7 mouse cellular contexts compared by ENCODE assay signal in the genomic region with DNA sequence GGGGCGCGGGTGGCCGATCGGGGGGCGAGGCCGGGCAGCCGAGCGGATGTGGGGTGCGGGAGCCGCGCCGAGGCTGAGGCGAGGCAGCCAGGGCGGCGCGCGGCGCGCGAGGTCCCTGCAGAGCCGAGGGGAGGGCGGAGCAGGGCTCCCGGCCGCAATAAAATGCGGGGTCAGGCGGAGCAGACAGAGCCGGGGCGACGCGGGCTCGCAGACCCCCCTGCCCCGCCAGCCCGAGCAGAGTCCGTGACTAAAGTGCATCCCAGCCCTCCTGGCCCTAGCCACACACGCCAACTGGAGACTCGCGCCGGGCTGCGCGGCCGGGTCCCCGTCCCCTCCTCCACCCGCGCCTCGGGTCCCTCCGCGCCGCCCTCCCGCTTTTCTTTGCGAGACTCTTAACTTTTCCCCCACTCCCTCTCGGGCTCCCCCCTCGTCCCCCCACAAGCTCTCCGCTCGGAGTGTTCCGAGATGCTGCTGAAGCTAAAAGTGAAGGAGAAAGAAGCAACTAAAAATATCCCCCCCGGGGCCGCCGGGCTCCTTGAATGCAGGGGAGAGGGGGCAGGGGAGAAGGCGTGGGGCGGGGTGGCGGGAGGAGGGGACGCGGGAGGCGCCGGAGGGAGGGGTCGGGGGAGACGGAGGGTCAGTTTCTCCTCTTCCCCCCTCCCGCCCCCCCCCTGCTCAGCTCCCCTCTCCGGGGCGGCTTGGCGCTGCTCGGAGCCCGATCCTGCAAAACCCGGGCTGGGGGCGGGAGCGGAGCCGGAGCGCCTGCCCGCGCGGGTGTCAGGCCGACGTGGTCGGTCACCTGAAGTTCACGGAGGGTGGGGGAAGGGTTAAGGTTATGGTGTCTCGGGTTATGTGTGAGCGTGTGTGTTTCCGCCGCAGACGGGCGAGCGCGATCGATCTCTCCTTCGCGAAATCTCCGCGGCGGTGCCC. TPM values are rescaled to one million over a fixed set of nuclear protein-coding genes. Genes with fewer than 3 reads are reported as not detected.
DNase-seq lines count a peak whose midpoint lies in the region; ATAC-seq and TF ChIP-seq lines count a peak whose summit lies in the region.

No protein-coding gene starts in this region.

- no peaks in the 10 kb centered on the region for H3K4me1 ChIP-seq in intestine, postnatal 0 days (replicated peaks; ENCODE audit: control insufficient read depth, insufficient read depth, low read length)
- H3K4me1 ChIP-seq in limb, embryonic 10.5 days = peaks cover 59% of the 10 kb centered on the region
- peaks cover 34% of the 10 kb centered on the region for H3K4me1 ChIP-seq in midbrain, embryonic 11.5 days (ENCODE audit: control insufficient read depth, insufficient read depth, low read length)
- H3K4me1 ChIP-seq in spleen, adult 2 months (ENCODE audit: control insufficient read depth, insufficient read depth, insufficient read length) = peaks cover 2% of the 10 kb centered on the region; the same call in 1 of the 2 replicates

- peak; percentile 72 for ATAC-seq in intestine, postnatal 0 days
- ATAC-seq in midbrain, embryonic 11.5 days (ENCODE audit: low FRiP score) = peak; percentile 89

- DNase-seq in adrenal gland, adult 18-20 months (ENCODE audit: low spot score in 2 of 2) = peak; percentile 61 to 77
- DNase-seq in embryo, embryonic 10 days (ENCODE audit: low spot score) = peak; percentile 76
- peak; percentile 42 to 69 for DNase-seq in gastrocnemius, postnatal 36 days
- DNase-seq in limb, embryonic 10.5 days (ENCODE audit: low spot score) = peak; percentile 90
- DNase-seq in midbrain, embryonic 11.5 days (ENCODE audit: low spot score, missing footprints) = peak; percentile 97
- peak in 1 of 2 experiments; percentile 50 for DNase-seq in spleen, adult 2 months (ENCODE audit: low read depth in 1 of 2, low spot score in 2 of 2)

- H3K27me3 ChIP-seq in intestine, postnatal 0 days (replicated peaks; ENCODE audit: control insufficient read depth, insufficient read depth, low read length) = no peaks in the 10 kb centered on the region
- H3K27me3 ChIP-seq in limb, embryonic 10.5 days (ENCODE audit: low read depth, poor library complexity, severe bottlenecking) = no peaks in the 10 kb centered on the region
- no peaks in the 10 kb centered on the region for H3K27me3 ChIP-seq in midbrain, embryonic 11.5 days (ENCODE audit: control insufficient read depth, insufficient read depth, low read length)
- peaks cover 5% of the 10 kb centered on the region for H3K27me3 ChIP-seq in spleen, adult 2 months (ENCODE audit: control insufficient read depth, insufficient read depth, low read length)

- under 1% methylated on average over 70 of the region's 99 CpGs for WGBS in intestine, postnatal 0 days
- WGBS in limb, embryonic 10.5 days = under 1% methylated on average over 86 of the region's 99 CpGs
- WGBS in midbrain, embryonic 11.5 days = under 1% methylated on average over 77 of the region's 99 CpGs
- under 1% methylated on average over 73 of the region's 99 CpGs for WGBS in spleen, adult 2 months

- peak overlapping the region; percentile 100 for H3K27ac ChIP-seq in intestine, postnatal 0 days (ENCODE audit: low read depth, low read length)
- H3K27ac ChIP-seq in limb, embryonic 10.5 days = peak overlapping the region; percentile 100
- H3K27ac ChIP-seq in midbrain, embryonic 11.5 days (ENCODE audit: low read depth, low read length) = peak overlapping the region; percentile 100
- H3K27ac ChIP-seq in spleen, adult 2 months (ENCODE audit: insufficient read depth, low read length) = peak overlapping the region; percentile 81

- H3K4me2 ChIP-seq in intestine, postnatal 0 days (replicated peaks; ENCODE audit: low read depth) = peak overlapping the region; percentile 91
- peak overlapping the region; percentile 64 for H3K4me2 ChIP-seq in midbrain, embryonic 11.5 days

- H3K9ac ChIP-seq in intestine, postnatal 0 days (ENCODE audit: low read depth, low read length) = peak overlapping the region; percentile 98
- H3K9ac ChIP-seq in midbrain, embryonic 11.5 days (ENCODE audit: low read length) = peak overlapping the region; percentile 99

- no peaks in the 10 kb centered on the region for H3K9me3 ChIP-seq in intestine, postnatal 0 days (ENCODE audit: control insufficient read depth)
- H3K9me3 ChIP-seq in limb, embryonic 10.5 days (replicated peaks) = no peaks in the 10 kb centered on the region
- no peaks in the 10 kb centered on the region for H3K9me3 ChIP-seq in midbrain, embryonic 11.5 days (ENCODE audit: control insufficient read depth, low read length)

- no peak for TF ChIP-seq POLR2A in spleen, adult 2 months (IDR thresholded peaks at IDR 0.05; ENCODE audit: low read depth, low read length)

- H3K36me3 ChIP-seq in intestine, postnatal 0 days (ENCODE audit: control insufficient read depth, insufficient read depth) = no peaks in the 10 kb centered on the region
- no peaks in the 10 kb centered on the region for H3K36me3 ChIP-seq in limb, embryonic 10.5 days
- H3K36me3 ChIP-seq in midbrain, embryonic 11.5 days (ENCODE audit: control insufficient read depth, insufficient read depth, low read length) = no peaks in the 10 kb centered on the region
- no peaks in the 10 kb centered on the region for H3K36me3 ChIP-seq in spleen, adult 2 months (ENCODE audit: control insufficient read depth, insufficient read depth, low read length)

- intact Hi-C loops in gastrocnemius, postnatal 36 days (cut with DNase I) = loop anchor here (5.0 kb wide), 1 partner anchor 263 kb away; a partner anchor contains a TSS

- peak overlapping the region; percentile 85 for H3K4me3 ChIP-seq in intestine, postnatal 0 days (ENCODE audit: low read depth, low read length)
- peak overlapping the region; percentile 91 for H3K4me3 ChIP-seq in limb, embryonic 10.5 days
- peak overlapping the region; percentile 96 for H3K4me3 ChIP-seq in midbrain, embryonic 11.5 days (ENCODE audit: low read depth, low read length)
- H3K4me3 ChIP-seq in spleen, adult 2 months (ENCODE audit: extremely low read depth, insufficient read depth, insufficient read length) = peak overlapping the region; percentile 83

- no peak for TF ChIP-seq CTCF in intestine, postnatal 0 days (IDR thresholded peaks at IDR 0.05; ENCODE audit: low read depth)
- no peak for TF ChIP-seq CTCF in spleen, adult 2 months (IDR thresholded peaks at IDR 0.05; ENCODE audit: extremely low read depth, insufficient read depth, insufficient read length, insufficient replicate concordance)

RNA-seq across cellular contexts. Expression of a gene that starts 1.4 kb away (rescaled TPM):
- 1 to 10 TPM; 6.1 to 6.8 TPM for total RNA-seq in adrenal gland, adult 18-20 months (2021)
- total RNA-seq in gastrocnemius, postnatal 36 days (2021) = 1 to 10 TPM; 1.8 to 6.5 TPM
- 4.2 and 4.3 TPM in 2 replicates for polyA plus RNA-seq in intestine, postnatal 0 days (2015; fragmentation: Nextera tagmentation; extraction: Ambion mirVana)
- polyA plus RNA-seq in limb, embryonic 10.5 days (2016; fragmentation: Nextera tagmentation; extraction: Ambion mirVana) = 5.9 and 7.9 TPM in 2 replicates
- 9.5 TPM in 2 replicates for polyA plus RNA-seq in midbrain, embryonic 11.5 days (2014; fragmentation: Nextera tagmentation; extraction: Ambion mirVana)
- 4.3 and 5.8 TPM in 2 replicates for polyA plus RNA-seq in spleen, adult 2 months (2012; rRNA removed)
